Mouse (Mus musculus) adrenal gland, postnatal 14 days (tissue): ENCODE measurements at regions not wholly inside any gene's neighbourhood (a gene's known extent, or its start where the extent isn't known, plus 50 kb on each side); places are given as distances from the start of the nearest gene placed in this dataset.
A peak's percentile ranks its signal among the peaks of the same experiment; 100 is the strongest.

Experiments used
- DNase-seq: peaks from one replicate; pipeline ENCODE4 v3.0.0; 2021; ENCODE audit warnings: mixed read lengths

- no peak for DNase-seq
These were observed 488.7 kb downstream of the Fat4 start for GRCm38 (mm10) chr3:39375465-39375864.

- no peak for DNase-seq
These were observed 501.8 kb downstream of the Fat4 start for GRCm38 (mm10) chr3:39388491-39388890.

- no peak for DNase-seq
These were observed 503.7 kb downstream of the Fat4 start for GRCm38 (mm10) chr3:39390442-39390841.

- DNase-seq = peak; percentile 7
These were observed 505.3 kb downstream of the Fat4 start for GRCm38 (mm10) chr3:39392053-39392452.

GRCm38 (mm10) chr3:39396672-39397071 is 509.9 kb downstream of the Fat4 start:
- no peak for DNase-seq

- no peak for DNase-seq
These were observed 510.5 kb downstream of the Fat4 start for GRCm38 (mm10) chr3:39397255-39397654.

- DNase-seq = no peak
These were observed 510.9 kb downstream of the Fat4 start for GRCm38 (mm10) chr3:39397677-39398076.

- DNase-seq = no peak
These were observed 538.3 kb downstream of the Fat4 start for GRCm38 (mm10) chr3:39424778-39425642.

GRCm38 (mm10) chr3:39425643-39426016 is 538.9 kb downstream of the Fat4 start:
- no peak for DNase-seq

- DNase-seq = no peak
These were observed 556.6 kb downstream of the Fat4 start for GRCm38 (mm10) chr3:39443328-39443727.

GRCm38 (mm10) chr3:39455650-39456049 is 568.9 kb downstream of the Fat4 start:
- no peak for DNase-seq

- no peak for DNase-seq
These were observed 573.6 kb downstream of the Fat4 start for GRCm38 (mm10) chr3:39460183-39460888.

GRCm38 (mm10) chr3:39461561-39461960 is 574.8 kb downstream of the Fat4 start:
- DNase-seq = no peak

- no peak for DNase-seq
These were observed 579.1 kb downstream of the Fat4 start for GRCm38 (mm10) chr3:39465811-39466210.

- DNase-seq = no peak
These were observed 602.7 kb downstream of the Fat4 start for GRCm38 (mm10) chr3:39489392-39489791.

- DNase-seq = no peak
These were observed 607.6 kb downstream of the Fat4 start for GRCm38 (mm10) chr3:39494363-39494762.

GRCm38 (mm10) chr3:39528087-39528486 is 641.3 kb downstream of the Fat4 start:
- DNase-seq = no peak

- no peak for DNase-seq
These were observed 650.8 kb downstream of the Fat4 start for GRCm38 (mm10) chr3:39537515-39537914.

- DNase-seq = no peak
These were observed 653.9 kb downstream of the Fat4 start for GRCm38 (mm10) chr3:39540530-39541118.

- no peak for DNase-seq
These were observed 672.8 kb downstream of the Fat4 start for GRCm38 (mm10) chr3:39559460-39560041.

- no peak for DNase-seq
These were observed 674.2 kb downstream of the Fat4 start for GRCm38 (mm10) chr3:39560951-39561350.

GRCm38 (mm10) chr3:39571444-39572237 is 684.9 kb downstream of the Fat4 start:
- no peak for DNase-seq
